Mouse (Mus musculus): ENCODE results near the gene Smoc2.

DNA sequence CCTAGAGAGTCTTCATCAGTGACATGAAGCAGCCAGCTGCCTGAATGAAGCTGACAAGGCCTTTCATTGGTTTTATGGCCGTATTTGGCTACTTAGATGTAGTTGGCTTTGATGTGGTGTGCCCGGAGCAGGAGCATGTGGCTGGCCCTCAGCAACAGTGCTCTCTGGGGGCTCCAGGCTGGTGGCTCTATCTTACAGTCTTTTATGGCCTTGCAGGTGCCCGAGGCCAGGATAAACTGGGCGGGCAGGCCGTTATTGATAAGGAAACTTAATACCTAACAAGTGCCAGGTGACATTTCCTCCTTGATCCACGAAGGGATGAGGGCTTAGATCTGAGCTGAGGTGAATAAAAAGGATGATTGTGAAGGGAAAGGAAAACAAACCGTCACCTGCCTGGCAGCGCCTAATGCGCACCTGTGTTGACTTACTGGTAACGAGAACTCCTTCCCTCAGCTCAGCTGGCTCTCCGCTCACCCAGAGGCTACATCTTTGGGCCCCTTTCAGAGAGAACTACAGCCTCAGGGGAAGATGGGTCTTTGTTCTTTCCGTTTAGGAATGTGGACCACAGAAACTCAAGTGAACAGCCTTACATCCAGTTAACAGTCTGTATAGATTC is 44.4 kb upstream of the Smoc2 start:
- no peak for TF ChIP-seq POLR2A (IDR thresholded peaks at IDR 0.05; ENCODE audit: borderline replicate concordance, low read depth, low read length)
- TF ChIP-seq CTCF (IDR thresholded peaks at IDR 0.05; ENCODE audit: low read depth, low read length) = no peak

Data from bone marrow macrophage, adult 2 months (primary cell).